Mouse (Mus musculus) right cerebral cortex, adult 2 months (tissue): ENCODE results near the gene Eef1b2.

Experiments
- DNase-seq, 2 experiments: peaks; one replicate each; pipeline ENCODE4 v3.0.0; 2021 to 2022; ENCODE audit warnings: low spot score in 2 of 2

The Eef1b2 gene

GRCm38 (mm10) chr1:63192306-63193065, 15.9 kb downstream of the Eef1b2 start:
- DNase-seq: no peak

- no peak for DNase-seq
These were observed 19.4 kb downstream of the Eef1b2 start for GRCm38 (mm10) chr1:63195848-63196512.

GRCm38 (mm10) chr1:63199387-63199786, 22.8 kb downstream of the Eef1b2 start:
- DNase-seq: no peak

- no peak for DNase-seq
These were observed 23.7 kb downstream of the Eef1b2 start for GRCm38 (mm10) chr1:63200322-63200721.

GRCm38 (mm10) chr1:63201672-63202071, 25.0 kb downstream of the Eef1b2 start:
- DNase-seq: no peak

GRCm38 (mm10) chr1:63203471-63203870, 26.8 kb downstream of the Eef1b2 start:
- no peak for DNase-seq

GRCm38 (mm10) chr1:63203950-63204659, 27.5 kb downstream of the Eef1b2 start:
- DNase-seq: peak; percentile 37 to 51

- DNase-seq: no peak
These were observed 28.2 kb downstream of the Eef1b2 start for GRCm38 (mm10) chr1:63204660-63205394.

- no peak for DNase-seq
These were observed 31.0 kb downstream of the Eef1b2 start for GRCm38 (mm10) chr1:63207607-63208006.

- no peak for DNase-seq
These were observed 33.4 kb downstream of the Eef1b2 start for GRCm38 (mm10) chr1:63209861-63210529.

GRCm38 (mm10) chr1:63213478-63214270, 37.0 kb downstream of the Eef1b2 start:
- peak in 1 of 2 experiments; percentile 15 for DNase-seq

- DNase-seq: no peak
These were observed 37.6 kb downstream of the Eef1b2 start, which contains the start of gene Gpr1 for GRCm38 (mm10) chr1:63214271-63214558. Gene Gpr1 (minus strand): TSS chr1:63214543.

- DNase-seq: no peak
These were observed 38.0 kb downstream of the Eef1b2 start for GRCm38 (mm10) chr1:63214631-63215030.

GRCm38 (mm10) chr1:63219277-63219676, 42.7 kb downstream of the Eef1b2 start:
- DNase-seq: no peak

GRCm38 (mm10) chr1:63225009-63225408, 48.4 kb downstream of the Eef1b2 start:
- no peak for DNase-seq

- DNase-seq: no peak
These were observed 49.3 kb downstream of the Eef1b2 start for GRCm38 (mm10) chr1:63225890-63226289.

GRCm38 (mm10) chr1:63227241-63227640, 50.6 kb downstream of the Eef1b2 start:
- no peak for DNase-seq
